Mouse (Mus musculus) cerebellum, adult 18-20 months (tissue): ENCODE measurements at regions not wholly inside any gene's neighbourhood (a gene's known extent, or its start where the extent isn't known, plus 50 kb on each side); places are given as distances from the start of the nearest gene placed in this dataset.

Experiments
- DNase-seq, 2 experiments: peaks; one replicate each; pipeline ENCODE4 v3.0.0; 2021

DNA sequence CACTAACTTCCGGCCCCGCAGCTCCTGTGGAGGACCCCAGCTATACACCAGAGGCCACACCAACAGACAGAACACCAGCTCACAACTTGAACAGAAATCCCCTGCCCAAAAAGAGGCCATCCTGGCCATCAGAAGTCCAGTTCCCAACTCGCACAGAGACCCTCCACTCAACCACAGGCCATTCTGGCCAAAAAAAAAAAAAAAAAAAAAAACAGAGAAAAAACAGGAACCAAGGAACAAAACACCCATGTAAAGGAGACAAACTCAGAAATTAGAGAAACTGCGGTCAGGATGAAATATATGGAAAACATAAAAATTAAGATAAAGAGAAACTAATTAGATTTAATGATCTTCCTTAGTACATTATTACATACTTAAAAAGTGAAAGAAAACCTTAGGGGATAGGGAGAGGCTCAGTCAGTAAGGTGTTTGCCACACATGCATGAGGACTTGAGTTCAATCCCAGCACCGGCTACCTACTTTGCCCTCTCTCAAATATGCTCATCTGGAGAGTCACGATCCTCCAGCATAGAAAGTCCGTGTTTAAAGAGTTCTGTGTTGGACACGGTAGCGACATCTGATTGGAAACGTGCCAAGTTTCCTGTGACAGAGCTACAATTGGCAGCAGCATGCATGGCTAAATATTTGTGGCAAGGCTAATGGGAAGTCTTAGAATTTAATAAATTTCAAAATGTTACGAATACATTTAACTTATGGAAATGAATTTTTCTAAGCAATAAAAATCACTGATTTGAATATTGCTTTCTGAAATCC lies 51.9 kb upstream of the Pde7b start:
- DNase-seq = no peak

DNA sequence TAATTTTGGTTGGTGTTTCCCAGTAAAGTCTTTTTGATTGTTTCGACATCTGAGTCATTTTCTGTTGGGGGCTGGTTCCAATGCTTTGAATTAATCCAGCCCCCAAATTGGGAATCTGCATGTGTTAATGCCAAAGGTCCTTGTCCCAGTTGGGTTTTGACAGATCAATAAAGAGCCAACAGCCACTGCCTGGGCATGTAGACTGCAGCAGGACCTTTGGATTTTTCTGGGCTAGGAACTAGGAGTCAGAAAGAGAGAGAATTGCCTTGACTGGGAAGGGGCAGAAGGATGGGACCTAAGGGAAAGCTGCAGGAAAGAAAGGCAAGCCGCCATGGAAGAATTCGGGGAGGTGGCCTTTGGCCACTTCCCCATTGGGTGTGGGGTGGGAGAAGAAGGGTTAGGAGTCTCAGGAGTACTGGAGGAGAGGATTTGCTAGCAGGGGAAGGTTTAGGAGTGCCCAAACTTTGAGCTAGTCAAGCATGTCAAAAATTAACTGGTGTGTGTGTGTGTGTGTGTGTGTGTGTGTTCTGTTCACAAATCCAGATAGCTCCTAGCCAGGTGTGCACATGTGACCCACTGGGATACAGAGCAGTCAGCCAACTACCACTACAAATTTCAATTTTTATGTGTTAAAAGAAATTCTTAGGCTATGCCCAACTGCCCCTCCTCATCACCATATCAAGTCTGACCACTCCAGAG lies 51.0 kb upstream of the Pde7b start:
- no peak for DNase-seq
